Mouse (Mus musculus) left cerebral cortex, adult 9 months (tissue): ENCODE measurements around the gene Rprd2.
"Not testable (repeated sequence)": the region's sequence is repeated elsewhere in the genome, so short reads cannot be mapped to it uniquely, and the experiment has no call there.

ENCODE experiments used
- DNase-seq, 2 experiments: peaks; one replicate each; pipeline ENCODE4 v3.0.0; 2022; ENCODE audit warnings: low spot score in 2 of 2

Rprd2 gene

GRCm38 (mm10) chr3:95818571-95819288 is at the start of gene Rprd2:
Gene Rprd2 (minus strand): TSS chr3:95818863.
- peak; percentile 54 to 77 for DNase-seq

- DNase-seq = no peak
Measured at GRCm38 (mm10) chr3:95867408-95867807, 48.7 kb upstream of the Rprd2 start.

GRCm38 (mm10) chr3:95866071-95866470 is 47.4 kb upstream of the Rprd2 start:
- no peak for DNase-seq

GRCm38 (mm10) chr3:95865571-95865970 is 46.9 kb upstream of the Rprd2 start:
- DNase-seq = no peak

GRCm38 (mm10) chr3:95865050-95865449 is 46.4 kb upstream of the Rprd2 start:
- DNase-seq = peak; percentile 81 to 83

- DNase-seq = no peak
Measured at GRCm38 (mm10) chr3:95863578-95863977, 44.9 kb upstream of the Rprd2 start.

- DNase-seq = peak in 1 of 2 experiments; percentile 82
Measured at GRCm38 (mm10) chr3:95861796-95862195, 43.1 kb upstream of the Rprd2 start.

- DNase-seq = no peak
Measured at GRCm38 (mm10) chr3:95861216-95861615, 42.6 kb upstream of the Rprd2 start.

- no peak for DNase-seq
Measured at GRCm38 (mm10) chr3:95860323-95860722, 41.7 kb upstream of the Rprd2 start.

- DNase-seq = not testable (repeated sequence)
Measured at GRCm38 (mm10) chr3:95858278-95858677, 39.6 kb upstream of the Rprd2 start.

- not testable (repeated sequence) for DNase-seq
Measured at GRCm38 (mm10) chr3:95857050-95857449, 38.4 kb upstream of the Rprd2 start.

- no peak for DNase-seq
Measured at GRCm38 (mm10) chr3:95856115-95856514, 37.5 kb upstream of the Rprd2 start.

- peak; percentile 84 to 94 for DNase-seq
Measured at GRCm38 (mm10) chr3:95855502-95856089, 36.9 kb upstream of the Rprd2 start, which contains the start of gene Prpf3. Gene Prpf3 (minus strand): TSS chr3:95855885.

- no peak for DNase-seq
Measured at GRCm38 (mm10) chr3:95851317-95851716, 32.7 kb upstream of the Rprd2 start.

- no peak for DNase-seq
Measured at GRCm38 (mm10) chr3:95850611-95851010, 31.9 kb upstream of the Rprd2 start.

- no peak for DNase-seq
Measured at GRCm38 (mm10) chr3:95842503-95843214, 24.0 kb upstream of the Rprd2 start.

- no peak for DNase-seq
Measured at GRCm38 (mm10) chr3:95839250-95839649, 20.6 kb upstream of the Rprd2 start.

- DNase-seq = no peak
Measured at GRCm38 (mm10) chr3:95829053-95829452, 10.4 kb upstream of the Rprd2 start.

GRCm38 (mm10) chr3:95826275-95826674 is 7.6 kb upstream of the Rprd2 start:
- DNase-seq = no peak

GRCm38 (mm10) chr3:95820046-95821010 is 1.7 kb upstream of the Rprd2 start:
- no peak for DNase-seq

GRCm38 (mm10) chr3:95819351-95819985 is 805 bp upstream of the Rprd2 start:
- peak; percentile 96 to 99 for DNase-seq
